Mouse (Mus musculus) ES-E14 (cell line): ENCODE measurements around the gene Heg1. TPM values are rescaled to one million over a fixed set of nuclear protein-coding genes. Genes with fewer than 3 reads are reported as not detected.
A peak's percentile ranks its signal among the peaks of the same experiment; 100 is the strongest.

Experiments used
- DNase-seq: peaks from one replicate; pipeline ENCODE4 v3.0.0-alpha.2; 2013; ENCODE audit warnings: low read depth, low spot score
- H3K27ac ChIP-seq: 2 replicates; pipeline ENCODE4 v1.5.1; 2012; ENCODE audit warnings: low read depth, mild to moderate bottlenecking, low read length, moderate library complexity, mixed read lengths; ENCODE audit not compliant: poor library complexity, insufficient read depth, severe bottlenecking
- H3K36me3 ChIP-seq: 2 replicates; pipeline ENCODE4 v1.6.1; 2012; ENCODE audit warnings: mild to moderate bottlenecking, low read length, moderate library complexity, mixed read lengths; ENCODE audit not compliant: control insufficient read depth, poor library complexity, insufficient read depth, severe bottlenecking
- H3K4me1 ChIP-seq, 2 experiments: fragments of 150-350 bp in 1 of 2; sonication (generic) in 1 of 2; 2 replicates each; pipeline ENCODE4 v1.6.1; 2012; ENCODE audit warnings: low read length in 2 of 2, mild to moderate bottlenecking in 1 of 2, mixed read lengths in 1 of 2; ENCODE audit not compliant: control insufficient read depth in 2 of 2, insufficient read depth in 2 of 2, poor library complexity in 1 of 2
- H3K4me3 ChIP-seq, 2 experiments: fragments of 150-350 bp in 1 of 2; sonication (generic) in 1 of 2; 2 replicates each; pipeline ENCODE4 v1.5.1; 2012; ENCODE audit warnings: low read length in 2 of 2, low read depth in 1 of 2, mild to moderate bottlenecking in 1 of 2, mixed read lengths in 1 of 2; ENCODE audit not compliant: insufficient read depth in 1 of 2, poor library complexity in 1 of 2, severe bottlenecking in 1 of 2
- H3K9ac ChIP-seq: 2 replicates; pipeline ENCODE4 v1.6.1; 2012; ENCODE audit warnings: low read depth, mild to moderate bottlenecking, low read length, mixed read lengths; ENCODE audit not compliant: poor library complexity, insufficient read depth, severe bottlenecking
- H3K9me3 ChIP-seq: fragments of 150-350 bp; sonication (generic); 2 replicates; pipeline ENCODE4 v1.6.1; 2012; ENCODE audit warnings: low read depth, mild to moderate bottlenecking, low read length; ENCODE audit not compliant: control insufficient read depth, insufficient read depth
- CHD2 ChIP-seq: IDR thresholded peaks from 2 replicates; pipeline ENCODE4 v1.6.1; 2014; ENCODE audit warnings: mild to moderate bottlenecking, low read depth, low read length, inconsistent platforms
- HCFC1 ChIP-seq: IDR thresholded peaks from 2 replicates; pipeline ENCODE4 v1.6.1; 2012; ENCODE audit warnings: low read length, inconsistent platforms, borderline replicate concordance; ENCODE audit not compliant: insufficient read depth
- MAFK ChIP-seq: IDR thresholded peaks from 2 replicates; pipeline ENCODE4 v1.6.1; 2014; ENCODE audit warnings: mild to moderate bottlenecking, low read depth, low read length, inconsistent platforms; ENCODE audit not compliant: insufficient read depth
- ZC3H11A ChIP-seq: IDR thresholded peaks from 2 replicates; pipeline ENCODE4 v1.6.1; 2012; ENCODE audit warnings: low read depth, mild to moderate bottlenecking, inconsistent platforms, low read length, borderline replicate concordance
- ZNF384 ChIP-seq: IDR thresholded peaks from 2 replicates; pipeline ENCODE4 v1.6.1; 2012; ENCODE audit warnings: low read depth, low read length, inconsistent platforms
- in situ Hi-C, 2 experiments: fragments of 600-800 bp; cut with MboI; formaldehyde crosslinking; loops; one replicate each; pipeline ENCODE4 v1.15.1; 2025; ENCODE audit warnings: low sequenced_read_pairs in 2 of 2, inconsistent platforms in 1 of 2; ENCODE audit not compliant: unreplicated experiment in 2 of 2
- total RNA-seq: library from RNA; depleted of rRNA; stranded (reverse); fragments of 300-350 nt; gene quantifications from 2 replicates; pipeline ENCODE4 v1.2.3, GENCODE M21; 2012

The Heg1 gene
- total RNA-seq, 1 experiment: 8.7 TPM

- TF ChIP-seq ZNF384: 0 out of 2 replicates have a peak, but pooled peaks have one; percentile 26
- no peak for TF ChIP-seq CHD2
These were observed 97.9 kb downstream of the Heg1 start for GRCm38 (mm10) chr16:33781789-33782728.

GRCm38 (mm10) chr16:33782729-33783091 lies 98.5 kb downstream of the Heg1 start:
- no peak overlapping the region for H3K27ac ChIP-seq
- H3K9ac ChIP-seq: no peak overlapping the region
- H3K4me3 ChIP-seq: no peak overlapping the region
- H3K4me1 ChIP-seq: peaks cover 0 to 7% of the 10 kb centered on the region in 2 experiments; a peak in 2 of 4 replicates
- DNase-seq: no peak
- H3K36me3 ChIP-seq: no peaks in the 10 kb centered on the region
- in situ Hi-C loops: no loop called here
- H3K9me3 ChIP-seq: no peaks in the 10 kb centered on the region
- TF ChIP-seq HCFC1: no peak
- no peak for TF ChIP-seq MAFK
- TF ChIP-seq ZC3H11A: no peak
- TF ChIP-seq ZNF384: no peak
- no peak for TF ChIP-seq CHD2

More at GRCm38 (mm10) chr16:33781789-33782728, 97.9 kb downstream of the Heg1 start:
- Histone ChIP-seq H3K36me3 (no peaks in the 10 kb centered on the region), H3K27ac (no peak overlapping the region), H3K4me3 (no peak overlapping the region), H3K9ac (no peak overlapping the region), H3K9me3 (no peaks in the 10 kb centered on the region), H3K4me1 (peaks cover 0 to 7% of the 10 kb centered on the region in 2 experiments; a peak in 2 of 4 replicates)
- in situ Hi-C loops: no loop called here
- DNase-seq: no peak

- H3K4me3 ChIP-seq: no peak overlapping the region
- in situ Hi-C loops: no loop called here
These were observed 100.4 kb downstream of the Heg1 start for GRCm38 (mm10) chr16:33784547-33784946.

GRCm38 (mm10) chr16:33785092-33785704 lies 101.0 kb downstream of the Heg1 start:
- no peak overlapping the region for H3K9ac ChIP-seq
- no peak for DNase-seq

More at GRCm38 (mm10) chr16:33784547-33784946, 100.4 kb downstream of the Heg1 start:
- H3K9me3 ChIP-seq: no peaks in the 10 kb centered on the region
- H3K27ac ChIP-seq: no peak overlapping the region
- H3K4me1 ChIP-seq: peaks cover 0 to 7% of the 10 kb centered on the region in 2 experiments; a peak in 2 of 4 replicates
- no peaks in the 10 kb centered on the region for H3K36me3 ChIP-seq
- TF ChIP-seq CHD2 (no peak), ZC3H11A (no peak), ZNF384 (no peak), HCFC1 (no peak), MAFK (no peak)
- no peak overlapping the region for H3K9ac ChIP-seq
- DNase-seq: no peak

More at GRCm38 (mm10) chr16:33785092-33785704, 101.0 kb downstream of the Heg1 start:
- TF ChIP-seq HCFC1 (no peak), ZNF384 (no peak), CHD2 (no peak), ZC3H11A (no peak), MAFK (no peak)
- Histone ChIP-seq H3K36me3 (no peaks in the 10 kb centered on the region), H3K4me1 (peaks cover 0 to 7% of the 10 kb centered on the region in 2 experiments; a peak in 2 of 4 replicates), H3K4me3 (no peak overlapping the region), H3K27ac (no peak overlapping the region), H3K9me3 (no peaks in the 10 kb centered on the region)
- in situ Hi-C loops: no loop called here
